Mouse (Mus musculus) lung, postnatal 4 days (tissue): Measurements from ENCODE around the gene Gm5941.
"Not testable (repeated sequence)": the region's sequence is repeated elsewhere in the genome, so short reads cannot be mapped to it uniquely, and the experiment has no call there.

Experiments used
- DNase-seq, 2 experiments: peaks; one replicate each; pipeline ENCODE4 v3.0.0; 2021

Gm5941 gene

DNA sequence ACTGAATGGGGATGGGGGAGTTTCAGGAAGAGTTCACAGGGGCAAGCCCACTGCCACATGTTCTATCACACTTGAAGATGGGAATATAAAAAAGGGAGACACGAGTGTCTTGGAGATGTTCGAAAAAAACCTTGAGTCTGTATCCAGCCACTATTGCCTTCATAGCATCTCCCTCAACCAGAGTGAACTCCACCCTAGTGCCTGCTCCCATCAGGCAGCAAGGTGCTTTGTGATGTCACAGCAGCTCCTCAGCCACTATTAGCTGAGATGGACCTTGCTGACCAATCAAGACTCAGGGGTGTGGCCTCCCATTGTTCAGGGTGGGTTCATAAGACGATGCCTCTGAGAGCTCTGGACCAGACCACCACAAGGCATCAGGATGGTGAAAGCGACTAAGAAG lies at the start of gene Gm5941:
Gene Gm5941 (plus strand): TSS at position 301 of the 400 bp plus-strand sequence.
- not testable (repeated sequence) for DNase-seq

DNA sequence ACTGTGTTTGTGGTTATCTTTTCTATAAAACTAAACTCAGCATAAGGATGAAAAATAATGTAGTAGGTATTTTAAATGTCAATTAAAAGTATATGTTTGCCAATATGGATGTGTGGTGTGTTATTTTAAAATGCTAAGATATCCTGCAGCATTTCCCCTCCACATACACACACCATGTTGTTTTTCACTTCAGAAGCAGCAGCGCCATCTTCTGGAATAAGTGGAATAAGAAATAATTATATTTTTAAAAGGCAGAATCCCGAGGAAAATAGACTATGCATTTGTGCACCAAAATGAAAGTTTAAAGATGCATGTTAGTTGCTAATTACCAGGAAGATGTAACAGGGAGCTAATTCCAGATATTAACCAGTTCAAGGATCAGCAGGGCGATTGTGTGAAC lies 29.3 kb upstream of the Gm5941 start:
- DNase-seq = no peak

GRCm38 (mm10) chrX:92464773-92465172 lies 25.0 kb upstream of the Gm5941 start:
- no peak for DNase-seq

DNA sequence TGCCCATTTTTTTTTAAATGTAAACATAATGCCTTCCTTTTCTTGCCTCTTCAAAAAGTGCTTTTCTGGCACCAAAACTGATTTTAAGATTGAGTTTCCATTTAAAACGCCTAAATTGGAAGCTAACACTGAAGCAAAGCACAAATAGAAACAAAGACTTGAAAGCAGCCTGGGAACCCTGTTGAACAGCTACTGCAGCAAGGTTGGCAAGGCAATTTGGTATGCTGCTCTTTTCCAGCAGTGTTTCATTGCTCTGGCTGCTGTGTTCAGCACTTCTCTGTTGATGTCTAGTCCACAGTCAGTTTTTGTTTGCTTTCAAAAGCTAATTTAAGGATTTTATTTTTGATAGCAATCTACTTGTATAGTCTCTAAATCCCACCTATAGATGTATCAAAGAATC lies 8.5 kb downstream of the Gm5941 start:
- DNase-seq = no peak

GRCm38 (mm10) chrX:92527826-92528225 lies 38.1 kb downstream of the Gm5941 start:
- no peak for DNase-seq
